In the genomic region with DNA sequence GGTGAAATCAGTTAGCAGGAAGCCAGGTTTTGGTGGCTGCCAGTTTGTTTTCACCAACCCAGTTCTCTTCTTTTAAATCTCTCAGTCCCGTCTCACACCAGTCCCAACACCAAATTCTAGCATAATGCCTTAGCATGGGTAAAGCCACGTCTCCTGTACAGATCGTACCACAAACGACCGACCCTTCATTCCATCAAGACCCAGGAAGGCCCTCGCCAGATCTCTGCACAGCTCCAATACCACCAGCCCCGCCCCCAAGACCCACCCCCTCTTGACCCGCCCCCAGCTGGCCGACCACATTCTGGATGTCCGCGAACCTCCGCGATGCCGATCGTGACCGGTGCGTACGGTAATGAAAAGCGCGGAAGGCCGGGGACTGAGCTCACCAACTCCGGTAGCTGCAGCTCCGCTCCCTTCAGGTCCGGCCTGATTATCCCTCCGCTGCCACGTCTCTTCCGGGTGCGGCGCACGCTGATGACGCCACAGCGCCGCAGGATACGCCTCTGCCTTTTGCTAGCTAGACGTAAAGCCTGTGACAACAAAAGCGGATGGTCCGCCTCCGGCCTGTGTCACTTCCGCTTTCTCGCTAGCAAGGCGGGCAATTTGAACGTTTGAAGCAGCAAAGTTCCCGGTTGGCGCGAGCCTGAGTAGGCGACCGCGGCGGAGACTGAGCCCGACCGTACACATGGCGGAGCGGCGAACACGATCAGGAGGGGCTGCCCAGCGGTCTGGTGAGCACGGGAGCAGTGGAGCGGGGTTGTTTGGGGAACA, we compare ENCODE assay signal across 8 mouse cellular contexts. TPM values are rescaled to one million over a fixed set of nuclear protein-coding genes. Genes with fewer than 3 reads are reported as not detected.
DNase-seq lines count a peak whose midpoint lies in the region; ATAC-seq lines count a peak whose summit lies in the region.

Gene Zfpl1 (minus strand): TSS at position 479 of the 771 bp plus-strand sequence.
Gene Cdca5 (plus strand): TSS at position 506 of the 771 bp plus-strand sequence.

- H3K4me3 ChIP-seq in hindbrain, embryonic 12.5 days: peak within 1 kb of the TSS; percentile 78

- under 1% methylated on average over 58 of the region's 58 CpGs for WGBS in hindbrain, embryonic 12.5 days

- peak; percentile 98 for DNase-seq in Muller cell, postnatal 12 days (ENCODE audit: inconsistent ontology term)
- peak; percentile 98 for DNase-seq in cerebellum, adult 9-11 months
- peak; percentile 96 to 98 for DNase-seq in frontal cortex, adult 2 months (ENCODE audit: extremely low spot score in 1 of 2, low spot score in 1 of 2)
- peak; percentile 91 to 98 for DNase-seq in layer of hippocampus, postnatal 14 days (ENCODE audit: low spot score in 2 of 2)
- peak; percentile 95 for DNase-seq in lung, postnatal 14 days
- peak; percentile 97 for DNase-seq in retina, adult 2 months (ENCODE audit: low read depth, low spot score)
- DNase-seq in thymus, postnatal 36 days: peak; percentile 93 to 96

- peak; percentile 90 for ATAC-seq in hindbrain, embryonic 12.5 days (ENCODE audit: low FRiP score)

- no peaks in the 10 kb centered on the region for H3K9me3 ChIP-seq in hindbrain, embryonic 12.5 days (replicated peaks)

- peak within 1 kb of the TSS; percentile 96 for H3K4me2 ChIP-seq in hindbrain, embryonic 12.5 days (replicated peaks)

- H3K36me3 ChIP-seq in hindbrain, embryonic 12.5 days: peaks cover 43% of the 10 kb centered on the region

- H3K4me1 ChIP-seq in hindbrain, embryonic 12.5 days: peaks cover 18% of the 10 kb centered on the region

- 0 out of 2 replicates have a peak within 1 kb of the TSS, but pooled peaks have one; percentile 55 for H3K27ac ChIP-seq in hindbrain, embryonic 12.5 days

- peak within 1 kb of the TSS; percentile 76 for H3K9ac ChIP-seq in hindbrain, embryonic 12.5 days

- H3K27me3 ChIP-seq in hindbrain, embryonic 12.5 days: no peaks in the 10 kb centered on the region

RNA-seq across cellular contexts. Expression of gene Zfpl1, which starts in this region (rescaled TPM):
- 83.9 and 89.7 TPM in 2 replicates for polyA plus RNA-seq in frontal cortex, adult 2 months (2012; rRNA removed)
- polyA plus RNA-seq in hindbrain, embryonic 12.5 days (2016; fragmentation: Nextera tagmentation; extraction: Ambion mirVana): 68.9 and 75.0 TPM in 2 replicates
- total RNA-seq in layer of hippocampus, postnatal 14 days (2021): 10 to 100 TPM; 33.1 to 33.7 TPM

RNA-seq across cellular contexts. Expression of gene Cdca5, which starts in this region (rescaled TPM):
- polyA plus RNA-seq in frontal cortex, adult 2 months (2012; rRNA removed): 0.22 and 0.46 TPM in 2 replicates
- 24.5 and 25.4 TPM in 2 replicates for polyA plus RNA-seq in hindbrain, embryonic 12.5 days (2016; fragmentation: Nextera tagmentation; extraction: Ambion mirVana)
- total RNA-seq in layer of hippocampus, postnatal 14 days (2021): 1 to 10 TPM in 1 of 2 experiments, under 1 TPM in 1; 0.99 to 1.0 TPM

Comparison
In these comparisons a context has a peak if more than half of its experiments do, and no peak if none do; other contexts are left out.
1. Peak in every context shown above with its lines: DNase-seq, ATAC-seq, H3K4me3 ChIP-seq and H3K27ac ChIP-seq.
2. RNA of gene Cdca5 (polyA plus RNA-seq): 24.5 to 25.4 TPM in hindbrain, embryonic 12.5 days; 0.22 to 0.46 TPM in frontal cortex, adult 2 months; every median in the first group is over 10 times any median in the second.